Mouse (Mus musculus): Measurements from ENCODE around the gene Olfm2. TPM values are rescaled to one million over a fixed set of nuclear protein-coding genes. Genes with fewer than 3 reads are reported as not detected.

Gene Olfm2
- polyA plus RNA-seq, 1 experiment: 0.11 TPM

GRCm38 (mm10) chr9:20787992-20788391, 41.8 kb upstream of the Olfm2 start:
- H3K4me3 ChIP-seq: no peak overlapping the region
- H3K27me3 ChIP-seq (ENCODE audit: control insufficient read depth, insufficient read depth, insufficient read length): no peaks in the 10 kb centered on the region
- H3K79me2 ChIP-seq (ENCODE audit: control insufficient read depth, insufficient read depth): no peaks in the 10 kb centered on the region
- no peak overlapping the region for H3ac ChIP-seq (ENCODE audit: control insufficient read depth, insufficient read length)
- TF ChIP-seq MAX (IDR thresholded peaks at IDR 0.05; ENCODE audit: low read depth) (no peak), REST (IDR thresholded peaks at IDR 0.05; ENCODE audit: insufficient read depth, insufficient read length) (no peak), POLR2AphosphoS2 (IDR thresholded peaks at IDR 0.05; ENCODE audit: insufficient read length, low read depth) (no peak), SRF (IDR thresholded peaks at IDR 0.05; ENCODE audit: control insufficient read depth, insufficient read length, low read depth) (no peak), TCF3 (IDR thresholded peaks at IDR 0.05; ENCODE audit: insufficient read length, low read depth) (no peak), POLR2A (IDR thresholded peaks at IDR 0.05; ENCODE audit: insufficient read length, low read depth) (no peak), CEBPB (IDR thresholded peaks at IDR 0.05; ENCODE audit: insufficient read depth, poor library complexity, severe bottlenecking) (no peak), TCF12 (IDR thresholded peaks at IDR 0.05; ENCODE audit: insufficient read depth, poor library complexity, severe bottlenecking) (no peak), MYOG (IDR thresholded peaks at IDR 0.05; ENCODE audit: control insufficient read depth in 1 of 3, insufficient read depth in 1 of 3, insufficient read length in 2 of 3, low read depth in 2 of 3) (no peak), E2F4 (IDR thresholded peaks at IDR 0.05; ENCODE audit: insufficient read depth) (no peak), MYOD1 (IDR thresholded peaks at IDR 0.05; ENCODE audit: control insufficient read depth in 1 of 3, insufficient read length in 2 of 3, low read depth in 2 of 3) (no peak), USF1 (IDR thresholded peaks at IDR 0.05; ENCODE audit: low read depth) (no peak)
- H3K36me3 ChIP-seq (ENCODE audit: control insufficient read depth, insufficient read depth): peaks cover 17% of the 10 kb centered on the region
- no peak overlapping the region for H3K4me2 ChIP-seq (ENCODE audit: low read depth)

DNA sequence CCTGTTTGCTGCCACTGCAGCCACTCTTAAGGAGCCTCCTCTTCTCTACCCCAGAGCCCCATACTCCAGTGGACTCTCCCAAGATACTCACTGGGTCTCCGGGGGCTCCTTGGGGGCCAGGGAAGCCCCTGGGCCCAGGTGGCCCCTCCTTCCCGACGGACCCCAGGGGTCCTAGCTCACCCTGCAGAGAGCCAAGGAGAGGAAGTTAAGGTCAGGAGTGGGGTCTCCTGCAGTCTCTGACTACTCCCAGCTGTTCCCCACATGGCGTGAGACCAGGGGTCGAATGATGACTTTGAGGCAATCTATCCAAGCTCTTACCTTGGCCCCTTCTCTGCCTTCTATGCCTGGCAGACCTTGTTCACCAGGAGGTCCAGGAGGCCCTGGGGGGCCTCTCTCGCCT, 38.9 kb upstream of the Olfm2 start:
- Histone ChIP-seq H3K79me2 (ENCODE audit: control insufficient read depth, insufficient read depth) (no peaks in the 10 kb centered on the region), H3ac (ENCODE audit: control insufficient read depth, insufficient read length) (no peak overlapping the region), H3K4me2 (ENCODE audit: low read depth) (no peak overlapping the region), H3K27me3 (ENCODE audit: control insufficient read depth, insufficient read depth, insufficient read length) (no peaks in the 10 kb centered on the region), H3K4me3 (no peak overlapping the region), H3K36me3 (ENCODE audit: control insufficient read depth, insufficient read depth) (peaks cover 29% of the 10 kb centered on the region)
- TF ChIP-seq CEBPB (IDR thresholded peaks at IDR 0.05; ENCODE audit: insufficient read depth, poor library complexity, severe bottlenecking) (no peak), POLR2A (IDR thresholded peaks at IDR 0.05; ENCODE audit: insufficient read length, low read depth) (no peak), USF1 (IDR thresholded peaks at IDR 0.05; ENCODE audit: low read depth) (no peak), POLR2AphosphoS2 (IDR thresholded peaks at IDR 0.05; ENCODE audit: insufficient read length, low read depth) (no peak), REST (IDR thresholded peaks at IDR 0.05; ENCODE audit: insufficient read depth, insufficient read length) (no peak), E2F4 (IDR thresholded peaks at IDR 0.05; ENCODE audit: insufficient read depth) (no peak), SRF (IDR thresholded peaks at IDR 0.05; ENCODE audit: control insufficient read depth, insufficient read length, low read depth) (no peak), MAX (IDR thresholded peaks at IDR 0.05; ENCODE audit: low read depth) (no peak), MYOG (IDR thresholded peaks at IDR 0.05; ENCODE audit: control insufficient read depth in 1 of 3, insufficient read depth in 1 of 3, insufficient read length in 2 of 3, low read depth in 2 of 3) (no peak), TCF12 (IDR thresholded peaks at IDR 0.05; ENCODE audit: insufficient read depth, poor library complexity, severe bottlenecking) (no peak), MYOD1 (IDR thresholded peaks at IDR 0.05; ENCODE audit: control insufficient read depth in 1 of 3, insufficient read length in 2 of 3, low read depth in 2 of 3) (no peak), TCF3 (IDR thresholded peaks at IDR 0.05; ENCODE audit: insufficient read length, low read depth) (no peak)

GRCm38 (mm10) chr9:20781286-20781685, 35.1 kb upstream of the Olfm2 start:
- Histone ChIP-seq H3K4me3 (no peak overlapping the region), H3ac (ENCODE audit: control insufficient read depth, insufficient read length) (no peak overlapping the region), H3K27me3 (ENCODE audit: control insufficient read depth, insufficient read depth, insufficient read length) (no peaks in the 10 kb centered on the region), H3K4me2 (ENCODE audit: low read depth) (no peak overlapping the region), H3K79me2 (ENCODE audit: control insufficient read depth, insufficient read depth) (no peaks in the 10 kb centered on the region), H3K36me3 (ENCODE audit: control insufficient read depth, insufficient read depth) (peaks cover 16% of the 10 kb centered on the region)
- TF ChIP-seq SRF (IDR thresholded peaks at IDR 0.05; ENCODE audit: control insufficient read depth, insufficient read length, low read depth) (no peak), MAX (IDR thresholded peaks at IDR 0.05; ENCODE audit: low read depth) (no peak), USF1 (IDR thresholded peaks at IDR 0.05; ENCODE audit: low read depth) (no peak), REST (IDR thresholded peaks at IDR 0.05; ENCODE audit: insufficient read depth, insufficient read length) (no peak), POLR2A (IDR thresholded peaks at IDR 0.05; ENCODE audit: insufficient read length, low read depth) (no peak), TCF3 (IDR thresholded peaks at IDR 0.05; ENCODE audit: insufficient read length, low read depth) (no peak), E2F4 (IDR thresholded peaks at IDR 0.05; ENCODE audit: insufficient read depth) (no peak), MYOD1 (IDR thresholded peaks at IDR 0.05; ENCODE audit: control insufficient read depth in 1 of 3, insufficient read length in 2 of 3, low read depth in 2 of 3) (no peak), MYOG (IDR thresholded peaks at IDR 0.05; ENCODE audit: control insufficient read depth in 1 of 3, insufficient read depth in 1 of 3, insufficient read length in 2 of 3, low read depth in 2 of 3) (no peak), CEBPB (IDR thresholded peaks at IDR 0.05; ENCODE audit: insufficient read depth, poor library complexity, severe bottlenecking) (no peak), TCF12 (IDR thresholded peaks at IDR 0.05; ENCODE audit: insufficient read depth, poor library complexity, severe bottlenecking) (no peak)

DNA sequence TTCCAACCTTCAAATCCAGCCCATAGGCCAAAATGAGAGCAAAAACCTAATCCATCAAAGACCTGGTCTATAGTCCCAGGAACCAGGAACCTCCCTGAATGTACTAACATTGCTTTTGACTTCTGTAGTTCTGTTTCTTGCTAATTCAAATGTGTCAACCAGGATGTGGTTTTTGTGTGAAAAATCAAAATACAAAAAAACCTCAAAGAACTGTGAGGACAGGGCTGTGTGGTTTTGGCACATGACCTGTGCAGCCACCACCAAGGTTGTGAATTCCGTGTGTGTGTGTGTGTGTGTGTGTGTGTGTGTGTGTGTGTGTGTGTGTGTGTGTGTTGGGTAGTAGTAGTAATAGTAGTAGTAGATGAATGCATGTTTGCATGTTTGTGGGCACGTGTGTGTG, 19.1 kb upstream of the Olfm2 start:
- Histone ChIP-seq H3ac (ENCODE audit: control insufficient read depth, insufficient read length) (no peak overlapping the region), H3K4me3 (no peak overlapping the region), H3K27me3 (ENCODE audit: control insufficient read depth, insufficient read depth, insufficient read length) (no peaks in the 10 kb centered on the region), H3K4me2 (ENCODE audit: low read depth) (no peak overlapping the region), H3K36me3 (ENCODE audit: control insufficient read depth, insufficient read depth) (no peaks in the 10 kb centered on the region), H3K79me2 (ENCODE audit: control insufficient read depth, insufficient read depth) (no peaks in the 10 kb centered on the region)
- TF ChIP-seq USF1 (IDR thresholded peaks at IDR 0.05; ENCODE audit: low read depth): peak; percentile 4
- no peak for TF ChIP-seq CEBPB (IDR thresholded peaks at IDR 0.05; ENCODE audit: insufficient read depth, poor library complexity, severe bottlenecking)

- H3K36me3 ChIP-seq (ENCODE audit: control insufficient read depth, insufficient read depth): no peaks in the 10 kb centered on the region
- H3ac ChIP-seq (ENCODE audit: control insufficient read depth, insufficient read length): no peak overlapping the region
- TF ChIP-seq CEBPB (IDR thresholded peaks at IDR 0.05; ENCODE audit: insufficient read depth, poor library complexity, severe bottlenecking) (0 out of 2 replicates have a peak, but pooled peaks have one; percentile 18), TCF3 (IDR thresholded peaks at IDR 0.05; ENCODE audit: insufficient read length, low read depth) (no peak)
- H3K27me3 ChIP-seq (ENCODE audit: control insufficient read depth, insufficient read depth, insufficient read length): no peaks in the 10 kb centered on the region
- H3K4me2 ChIP-seq (ENCODE audit: low read depth): no peak overlapping the region
- H3K4me3 ChIP-seq: no peak overlapping the region
- H3K79me2 ChIP-seq (ENCODE audit: control insufficient read depth, insufficient read depth): no peaks in the 10 kb centered on the region
Measured at GRCm38 (mm10) chr9:20763099-20763498, 16.9 kb upstream of the Olfm2 start.

All from myocyte (in vitro differentiated cells).